Mouse (Mus musculus) cerebellum, adult (tissue): ENCODE measurements around the gene Hs3st4.

ENCODE experiments used
- ATAC-seq: cut with Nextera tagmentation; 2 replicates; pipeline ENCODE4 v1.9.2; 2017; ENCODE audit warnings: mild to moderate bottlenecking, moderate library complexity, mixed read lengths; ENCODE audit not compliant: insufficient number of reproducible peaks, low FRiP score, low TSS enrichment

Hs3st4 gene

DNA sequence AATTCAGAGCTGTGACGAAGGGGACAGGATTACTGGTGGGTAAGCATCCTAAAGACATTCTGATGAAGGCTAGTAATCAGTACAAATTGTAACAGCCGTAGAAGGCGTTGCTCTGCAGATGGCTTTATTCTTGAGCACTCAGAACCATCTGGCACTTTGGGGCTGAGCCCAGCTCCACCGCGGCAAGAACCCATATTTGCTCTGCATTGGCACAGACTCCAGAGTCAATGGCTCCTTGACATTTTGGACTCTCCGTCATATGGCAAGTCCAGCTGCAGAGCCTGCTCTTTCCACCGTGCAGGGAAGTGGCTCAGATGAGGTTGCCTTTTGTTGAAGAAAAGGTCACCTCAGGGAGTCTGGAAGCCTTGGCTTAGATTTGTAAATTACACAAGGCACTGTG is 148.6 kb downstream of the Hs3st4 start:
- peak; percentile 94 for ATAC-seq

DNA sequence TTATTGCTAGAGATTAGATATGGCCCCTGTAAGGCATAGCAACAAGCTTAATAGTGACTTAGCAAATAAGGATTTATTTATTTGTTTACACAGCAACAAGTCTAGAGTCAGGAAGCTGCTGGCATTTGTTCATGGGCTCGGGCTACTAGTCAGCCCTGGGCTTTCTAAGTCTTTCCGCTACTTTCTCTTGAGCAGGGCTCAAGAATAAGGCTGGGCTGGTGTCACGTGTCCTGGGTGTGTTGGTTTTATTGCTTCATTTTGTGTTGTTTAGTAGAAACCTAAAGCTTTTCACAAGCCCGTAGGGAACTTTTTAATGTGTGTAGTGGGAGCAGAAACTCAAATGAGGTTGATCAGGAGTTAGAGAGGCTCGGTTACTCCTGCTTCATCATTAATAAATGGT is 153.5 kb downstream of the Hs3st4 start:
- no peak for ATAC-seq

DNA sequence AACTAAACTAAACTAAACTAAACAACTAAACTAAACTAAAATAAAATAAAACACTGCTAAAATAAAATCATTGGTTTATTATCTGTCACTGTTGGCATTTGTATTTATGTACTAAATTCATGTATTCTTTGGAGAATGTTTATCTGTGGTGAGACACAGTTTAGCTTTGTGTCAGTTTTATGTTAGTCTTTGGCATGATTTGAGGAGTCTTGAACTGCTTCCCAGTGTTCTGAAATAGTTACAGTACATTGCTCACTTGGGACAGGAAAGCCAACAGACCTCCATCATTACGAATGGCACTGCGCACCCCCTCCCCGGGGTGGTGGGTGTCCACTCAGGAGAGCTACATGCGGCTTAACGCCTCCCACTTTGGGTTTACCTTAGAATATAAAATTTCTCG is 158.6 kb downstream of the Hs3st4 start:
- ATAC-seq = no peak

DNA sequence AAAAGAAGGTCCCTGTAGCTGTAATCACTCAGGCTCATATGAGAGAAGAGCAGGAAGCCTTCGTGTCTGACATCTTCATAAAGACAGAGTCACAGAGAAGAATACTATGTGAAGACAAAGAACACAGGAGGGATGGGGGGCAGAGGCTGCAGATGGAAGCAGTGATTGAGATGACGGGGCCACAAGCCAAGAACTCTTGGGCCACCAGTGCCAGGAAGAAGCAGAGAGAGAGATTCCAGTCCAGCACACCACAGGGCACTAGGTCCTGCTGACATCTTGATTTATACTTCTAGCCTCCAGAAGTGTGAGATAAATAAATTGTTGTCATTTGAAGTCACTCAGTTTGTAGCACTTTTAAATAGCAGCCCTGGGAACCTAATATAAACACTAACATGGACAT is 168.2 kb downstream of the Hs3st4 start:
- no peak for ATAC-seq

- no peak for ATAC-seq
Measured at GRCm38 (mm10) chr7:124163301-124163700, 180.6 kb downstream of the Hs3st4 start.

GRCm38 (mm10) chr7:124166229-124166628 is 183.6 kb downstream of the Hs3st4 start:
- no peak for ATAC-seq

DNA sequence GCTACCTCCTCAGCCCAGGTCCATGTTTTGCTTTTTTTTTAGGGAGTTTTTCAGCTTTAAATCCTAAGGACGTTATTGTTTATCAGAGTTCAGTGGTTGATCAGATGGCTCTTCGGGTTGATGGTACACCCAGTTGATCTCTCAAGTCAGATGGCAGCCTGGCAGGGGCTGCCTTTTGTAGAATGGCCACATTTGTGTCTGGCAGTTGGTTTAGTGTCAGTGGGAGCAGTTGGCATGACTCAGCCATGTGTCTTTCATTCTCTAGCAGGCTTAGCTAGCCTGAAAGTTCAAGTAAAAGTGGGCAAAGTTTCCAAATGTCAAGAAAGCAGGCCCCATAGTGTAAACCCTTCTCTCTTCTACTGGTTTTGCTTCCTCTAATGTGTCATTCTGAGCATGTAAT is 186.1 kb downstream of the Hs3st4 start:
- ATAC-seq = no peak

DNA sequence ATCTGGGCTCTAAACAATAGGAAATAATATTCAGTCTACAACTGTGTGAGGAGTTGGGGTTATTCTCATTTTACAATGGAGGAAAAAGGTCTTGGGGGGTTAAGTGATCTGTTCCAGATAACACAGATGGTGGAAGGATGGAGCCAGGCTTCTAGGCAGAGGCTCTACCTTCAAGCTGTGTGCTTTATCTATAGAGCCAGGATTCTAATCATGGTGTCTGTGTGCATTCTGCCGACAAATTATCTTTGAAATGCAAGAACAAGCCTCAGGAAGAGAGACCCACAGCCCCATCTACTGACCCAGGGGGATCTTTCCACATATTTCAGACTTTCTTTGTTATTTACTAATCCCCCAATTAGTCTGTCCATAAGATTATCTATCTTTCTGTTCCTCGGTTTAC is 187.3 kb downstream of the Hs3st4 start:
- ATAC-seq = no peak

- no peak for ATAC-seq
Measured at GRCm38 (mm10) chr7:124171992-124172391, 189.3 kb downstream of the Hs3st4 start.

DNA sequence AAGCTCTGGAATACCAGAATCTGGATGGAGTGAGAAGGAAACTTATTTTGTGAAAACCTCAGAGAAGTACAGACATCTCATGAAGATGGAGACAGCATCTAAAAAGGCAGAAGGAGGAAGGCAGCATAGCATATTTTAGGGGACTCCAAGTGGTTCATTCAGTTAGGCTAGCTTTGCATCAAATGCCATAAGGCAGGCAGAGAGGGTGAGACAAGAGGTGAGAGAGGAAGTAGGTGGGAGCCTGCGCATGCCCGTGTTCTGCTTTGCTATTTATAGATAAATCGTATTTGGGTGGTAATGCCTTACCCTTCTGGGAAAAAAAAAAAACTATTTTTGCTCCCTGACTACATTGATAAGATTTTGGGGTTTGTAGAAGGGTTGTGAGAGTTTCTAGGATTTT is 198.3 kb downstream of the Hs3st4 start:
- no peak for ATAC-seq

GRCm38 (mm10) chr7:124184693-124185092 is 202.0 kb downstream of the Hs3st4 start:
- no peak for ATAC-seq

GRCm38 (mm10) chr7:124198811-124199570 is 216.3 kb downstream of the Hs3st4 start:
- ATAC-seq = no peak

DNA sequence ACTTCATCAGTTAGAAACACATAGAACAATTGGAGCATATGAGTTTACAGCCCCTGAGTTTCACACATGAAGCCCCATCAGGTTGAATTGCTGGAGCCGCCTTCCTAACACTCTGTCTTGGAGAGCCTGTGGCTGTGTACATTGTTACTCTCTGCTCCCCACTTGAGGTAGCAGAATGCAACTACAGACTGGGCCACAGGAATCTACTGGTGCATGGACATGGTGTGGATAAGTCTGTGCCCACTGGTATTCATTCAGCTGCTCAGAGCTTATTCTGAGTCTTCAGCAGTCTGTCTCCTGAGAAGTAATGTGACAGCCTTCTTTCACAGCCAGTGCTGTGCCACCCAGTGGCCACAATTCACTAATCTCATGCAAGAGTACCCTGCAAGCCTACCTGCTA is 234.3 kb downstream of the Hs3st4 start:
- no peak for ATAC-seq

GRCm38 (mm10) chr7:124220556-124220955 is 237.9 kb downstream of the Hs3st4 start:
- no peak for ATAC-seq

DNA sequence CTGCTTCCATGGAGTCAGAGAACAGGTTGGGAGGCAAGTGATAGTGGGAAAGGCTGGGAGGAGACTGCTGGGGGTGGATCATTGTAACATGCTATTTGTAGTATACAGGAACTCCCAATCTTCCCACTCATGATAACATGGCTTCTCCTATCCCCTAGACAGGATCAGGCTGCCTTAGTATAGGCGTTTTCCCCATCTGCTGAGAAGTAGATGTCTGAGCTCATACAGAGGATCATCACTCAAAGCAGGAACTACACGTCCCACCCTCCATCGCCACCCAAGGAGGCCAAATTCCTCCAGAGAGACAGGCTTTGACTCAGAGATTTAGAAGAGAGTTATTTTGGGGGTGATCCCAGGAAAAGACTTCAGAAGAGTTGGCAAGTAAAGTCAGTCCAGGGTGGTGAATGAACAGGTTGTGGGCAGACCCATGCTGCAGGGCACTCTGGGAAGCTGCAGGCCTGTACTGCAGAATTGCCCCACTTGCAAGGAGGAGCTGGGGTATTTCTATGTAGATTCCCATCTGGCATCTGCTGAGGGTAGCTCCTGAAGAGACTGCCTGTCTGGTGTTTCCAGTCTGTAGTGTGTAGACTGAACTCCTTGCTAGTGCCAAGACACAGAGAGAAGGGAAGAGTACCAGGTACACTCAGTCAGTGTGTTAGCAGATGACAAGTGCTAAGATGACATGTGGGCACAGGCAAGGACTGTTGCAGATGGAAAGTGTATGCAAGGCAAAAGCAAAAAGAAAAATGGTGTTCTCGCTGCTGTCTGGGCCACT is 255.4 kb downstream of the Hs3st4 start:
- no peak for ATAC-seq

GRCm38 (mm10) chr7:124239903-124240647 is 257.4 kb downstream of the Hs3st4 start:
- ATAC-seq = no peak

GRCm38 (mm10) chr7:124249838-124250237 is 267.2 kb downstream of the Hs3st4 start:
- ATAC-seq = no peak

DNA sequence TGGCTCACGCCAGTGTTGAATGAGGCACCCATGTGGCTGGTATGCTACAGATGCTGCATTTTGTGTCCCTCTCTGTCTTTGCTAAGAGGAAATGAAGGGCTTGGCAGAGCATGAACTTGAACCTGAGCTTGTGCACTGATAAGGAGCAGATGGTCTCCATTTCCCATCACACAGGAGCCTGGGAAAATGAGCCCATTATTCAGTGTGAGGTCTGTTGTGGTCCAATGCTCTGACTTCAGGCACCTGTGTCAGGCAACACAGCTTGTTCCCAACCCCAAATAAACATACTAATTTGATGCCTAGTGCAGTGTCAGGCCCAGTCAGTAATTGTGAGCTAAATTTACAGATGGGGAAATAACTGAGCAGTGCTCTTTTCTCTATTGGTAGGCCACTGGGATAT is 267.9 kb downstream of the Hs3st4 start:
- ATAC-seq = no peak

DNA sequence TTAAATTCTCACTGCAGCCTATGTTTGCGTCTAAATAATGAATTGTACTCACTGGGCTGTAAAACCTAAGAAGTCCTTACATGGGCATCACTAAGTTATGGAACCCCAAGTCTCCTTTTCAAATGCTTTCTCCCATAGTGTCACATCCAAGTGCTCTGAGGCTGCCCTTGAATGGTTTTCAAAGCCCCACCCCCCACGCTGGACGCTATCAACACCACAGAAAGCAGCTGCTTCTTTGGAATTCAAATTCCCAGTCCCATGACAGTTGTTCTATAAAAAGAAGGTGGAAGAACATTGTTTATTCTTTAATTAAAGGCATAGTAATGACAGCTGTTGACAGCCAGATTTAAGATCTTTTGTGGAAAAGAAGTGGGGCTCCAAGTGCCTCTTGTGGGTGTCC is 275.8 kb downstream of the Hs3st4 start:
- no peak for ATAC-seq

DNA sequence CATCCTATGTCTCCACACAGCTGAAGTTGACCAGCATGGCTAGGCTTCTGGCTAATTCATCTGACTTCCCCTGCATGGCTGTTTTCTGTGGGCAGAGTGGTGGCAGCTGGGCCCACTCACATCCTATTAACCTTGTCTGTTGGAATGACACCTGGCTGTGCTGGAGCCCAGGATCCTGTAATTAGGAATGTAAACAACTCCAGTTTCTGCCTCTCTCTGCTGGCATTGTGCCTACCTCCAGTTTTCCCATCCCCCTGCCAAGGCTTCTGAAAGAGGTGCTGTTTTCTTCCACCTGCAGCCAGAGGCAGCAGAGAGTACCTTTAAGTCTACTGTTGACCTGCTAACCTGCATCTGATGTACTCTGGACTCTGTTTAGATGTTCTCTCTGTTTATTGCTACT is 288.1 kb downstream of the Hs3st4 start:
- ATAC-seq = no peak

GRCm38 (mm10) chr7:124289873-124290272 is 307.2 kb downstream of the Hs3st4 start:
- no peak for ATAC-seq
